Mouse (Mus musculus): ENCODE data around the gene Ccdc182.

DNA sequence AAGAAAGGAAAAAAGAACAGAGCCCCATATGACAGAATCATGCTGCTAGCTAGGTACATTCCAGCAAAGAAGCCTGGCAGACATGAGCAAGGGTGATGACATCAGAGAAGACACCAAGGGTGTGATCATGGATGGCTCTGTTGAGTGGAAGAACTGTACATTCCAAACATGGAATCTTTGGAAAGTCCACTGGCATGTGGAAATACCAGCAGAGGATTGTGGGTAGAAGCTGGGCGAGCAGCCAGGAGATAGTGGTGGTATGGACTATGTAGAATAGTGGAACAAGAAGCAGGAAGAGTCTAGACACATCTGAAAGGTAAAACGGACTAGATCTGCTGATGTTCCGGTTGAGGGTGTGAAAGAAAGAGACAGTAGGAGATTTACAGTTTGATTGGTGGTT lies 43.3 kb upstream of the Ccdc182 start:
- no peak for TF ChIP-seq CTCF (IDR thresholded peaks at IDR 0.05; ENCODE audit: extremely low read depth, insufficient read depth, insufficient read length, insufficient replicate concordance)
- TF ChIP-seq POLR2A (IDR thresholded peaks at IDR 0.05; ENCODE audit: low read depth, low read length), result no peak
